Mouse (Mus musculus) midbrain, embryonic 14.5 days (tissue): ENCODE measurements at regions not wholly inside any gene's neighbourhood (a gene's known extent, or its start where the extent isn't known, plus 50 kb on each side); places are given as distances from the start of the nearest gene placed in this dataset.
"Not testable (repeated sequence)": the region's sequence is repeated elsewhere in the genome, so short reads cannot be mapped to it uniquely, and the experiment has no call there.

Experiments used
- ATAC-seq: fragments of 200-750 bp; cut with Nextera tagmentation; 2 replicates; pipeline ENCODE4 v1.8.0; 2017; ENCODE audit warnings: moderate number of reproducible peaks, moderate library complexity; ENCODE audit not compliant: low FRiP score, low TSS enrichment
- DNase-seq: peaks from one replicate; pipeline ENCODE4 v3.0.0-alpha.2; 2015
- H3K27ac ChIP-seq: fragments of 300-500 bp; sonication (generic); replicated peaks from 2 replicates; pipeline ENCODE4 v1.5.1; 2014; ENCODE audit warnings: mild to moderate bottlenecking, low read depth, low read length, moderate library complexity
- H3K27me3 ChIP-seq: fragments of 300-500 bp; sonication (generic); 2 replicates; pipeline ENCODE4 v1.6.1; 2014; ENCODE audit warnings: low read length, control low read depth, mixed read lengths; ENCODE audit not compliant: control insufficient read depth, insufficient read depth
- H3K36me3 ChIP-seq: fragments of 300-500 bp; sonication (generic); 2 replicates; pipeline ENCODE4 v1.6.1; 2014; ENCODE audit warnings: low read length, control low read depth; ENCODE audit not compliant: control insufficient read depth, insufficient read depth
- H3K4me1 ChIP-seq: fragments of 300-500 bp; sonication (generic); 2 replicates; pipeline ENCODE4 v1.6.1; 2014; ENCODE audit warnings: mild to moderate bottlenecking, antibody characterized with exemption, low read length, control low read depth; ENCODE audit not compliant: control insufficient read depth, insufficient read depth
- H3K4me2 ChIP-seq: fragments of 300-500 bp; sonication (generic); 2 replicates; pipeline ENCODE4 v1.6.1; 2014; ENCODE audit warnings: mild to moderate bottlenecking, low read length, moderate library complexity
- H3K4me3 ChIP-seq: fragments of 300-500 bp; sonication (generic); replicated peaks from 2 replicates; pipeline ENCODE4 v1.5.1; 2014; ENCODE audit warnings: low read depth, low read length
- H3K9ac ChIP-seq: fragments of 300-500 bp; sonication (generic); replicated peaks from 2 replicates; pipeline ENCODE4 v1.6.1; 2014; ENCODE audit warnings: mild to moderate bottlenecking, low read length, moderate library complexity
- H3K9me3 ChIP-seq: fragments of 300-500 bp; sonication (generic); 2 replicates; pipeline ENCODE4 v1.6.1; 2016; ENCODE audit warnings: low read length, control low read depth, mixed read lengths; ENCODE audit not compliant: control insufficient read depth
- WGBS: fragments of 180-500 bp; shearing (Covaris S2); extraction: QIAGEN DNeasy Blood & Tissue Kit; methylation state at CpG from one replicate; pipeline ENCODE4 v1.1.7; 2014; 5-methylcytosine and 5-hydroxymethylcytosine counted together

GRCm38 (mm10) chr13:20039590-20039989 lies 50.8 kb upstream of the Elmo1 start:
- Histone ChIP-seq H3K36me3 (no peaks in the 10 kb centered on the region), H3K9ac (no peak overlapping the region), H3K4me3 (no peak overlapping the region), H3K4me2 (no peak overlapping the region), H3K27ac (no peak overlapping the region), H3K9me3 (no peaks in the 10 kb centered on the region), H3K27me3 (no peaks in the 10 kb centered on the region), H3K4me1 (no peaks in the 10 kb centered on the region)
- DNase-seq (no peak), ATAC-seq (no peak)
- WGBS, result 90% methylated on average over 7 of the region's 7 CpGs

GRCm38 (mm10) chr13:20038463-20038862 lies 51.9 kb upstream of the Elmo1 start:
- H3K4me2 ChIP-seq, result no peak overlapping the region
- H3K9me3 ChIP-seq, result no peaks in the 10 kb centered on the region
- ATAC-seq (no peak), DNase-seq (peak; percentile 77)
- no peaks in the 10 kb centered on the region for H3K36me3 ChIP-seq
- H3K27me3 ChIP-seq, result no peaks in the 10 kb centered on the region
- no peak overlapping the region for H3K9ac ChIP-seq
- WGBS, result 20% methylated on average over 11 of the region's 11 CpGs
- H3K27ac ChIP-seq, result no peak overlapping the region
- no peak overlapping the region for H3K4me3 ChIP-seq
- no peaks in the 10 kb centered on the region for H3K4me1 ChIP-seq

- no peak overlapping the region for H3K27ac ChIP-seq
- no peaks in the 10 kb centered on the region for H3K4me1 ChIP-seq
- no peak overlapping the region for H3K4me3 ChIP-seq
- ATAC-seq (no peak), DNase-seq (no peak)
- H3K4me2 ChIP-seq, result no peak overlapping the region
- H3K9ac ChIP-seq, result no peak overlapping the region
- no peaks in the 10 kb centered on the region for H3K36me3 ChIP-seq
- H3K9me3 ChIP-seq, result no peaks in the 10 kb centered on the region
- WGBS, result 94% methylated on average over 7 of the region's 7 CpGs
- H3K27me3 ChIP-seq, result no peaks in the 10 kb centered on the region
Observed at GRCm38 (mm10) chr13:20037436-20037835, 53.0 kb upstream of the Elmo1 start.

GRCm38 (mm10) chr13:20033937-20034735 lies 56.3 kb upstream of the Elmo1 start:
- ATAC-seq (no peak), DNase-seq (no peak)
- Histone ChIP-seq H3K9ac (no peak overlapping the region), H3K36me3 (no peaks in the 10 kb centered on the region), H3K4me1 (no peaks in the 10 kb centered on the region), H3K27me3 (no peaks in the 10 kb centered on the region), H3K4me2 (no peak overlapping the region), H3K4me3 (no peak overlapping the region), H3K9me3 (no peaks in the 10 kb centered on the region), H3K27ac (no peak overlapping the region)
- 85% methylated on average over 11 of the region's 11 CpGs for WGBS

GRCm38 (mm10) chr13:20031660-20032059 lies 58.7 kb upstream of the Elmo1 start:
- Histone ChIP-seq H3K27ac (no peak overlapping the region), H3K27me3 (no peaks in the 10 kb centered on the region), H3K9me3 (no peaks in the 10 kb centered on the region), H3K4me3 (no peak overlapping the region), H3K36me3 (no peaks in the 10 kb centered on the region), H3K9ac (no peak overlapping the region), H3K4me1 (no peaks in the 10 kb centered on the region), H3K4me2 (no peak overlapping the region)
- ATAC-seq, result no peak
- no peak for DNase-seq
- 86% methylated on average over 5 of the region's 5 CpGs for WGBS

- Histone ChIP-seq H3K4me2 (no peak overlapping the region), H3K9ac (no peak overlapping the region), H3K4me1 (no peaks in the 10 kb centered on the region), H3K9me3 (no peaks in the 10 kb centered on the region), H3K27me3 (no peaks in the 10 kb centered on the region), H3K4me3 (no peak overlapping the region), H3K27ac (no peak overlapping the region), H3K36me3 (no peaks in the 10 kb centered on the region)
- 62% methylated on average over 5 of the region's 5 CpGs for WGBS
- DNase-seq (no peak), ATAC-seq (no peak)
Observed at GRCm38 (mm10) chr13:20031082-20031481, 59.3 kb upstream of the Elmo1 start.

GRCm38 (mm10) chr13:20026612-20027011 lies 63.8 kb upstream of the Elmo1 start:
- no peak overlapping the region for H3K4me3 ChIP-seq
- no peak for DNase-seq
- no peak overlapping the region for H3K9ac ChIP-seq
- no peaks in the 10 kb centered on the region for H3K36me3 ChIP-seq
- no peaks in the 10 kb centered on the region for H3K9me3 ChIP-seq
- no peak overlapping the region for H3K27ac ChIP-seq
- ATAC-seq, result no peak
- 83% methylated on average over 6 of the region's 6 CpGs for WGBS
- H3K4me1 ChIP-seq, result no peaks in the 10 kb centered on the region
- no peak overlapping the region for H3K4me2 ChIP-seq
- H3K27me3 ChIP-seq, result no peaks in the 10 kb centered on the region

GRCm38 (mm10) chr13:20016454-20016853 lies 73.9 kb upstream of the Elmo1 start:
- WGBS, result 94% methylated on average over 16 of the region's 16 CpGs
- not testable (repeated sequence) for H3K4me3 ChIP-seq, H3K9ac ChIP-seq, DNase-seq, H3K36me3 ChIP-seq, H3K27me3 ChIP-seq, H3K4me2 ChIP-seq, H3K4me1 ChIP-seq, H3K9me3 ChIP-seq, ATAC-seq, H3K27ac ChIP-seq

- Histone ChIP-seq H3K9me3 (no peaks in the 10 kb centered on the region), H3K27me3 (no peaks in the 10 kb centered on the region), H3K4me2 (no peak overlapping the region), H3K9ac (no peak overlapping the region), H3K4me3 (no peak overlapping the region), H3K27ac (no peak overlapping the region), H3K4me1 (no peaks in the 10 kb centered on the region), H3K36me3 (no peaks in the 10 kb centered on the region)
- DNase-seq (peak; percentile 11), ATAC-seq (no peak)
- 68% methylated on average over 3 of the region's 3 CpGs for WGBS
Observed at GRCm38 (mm10) chr13:20012621-20013020, 77.8 kb upstream of the Elmo1 start.
